ENCODE assay signal across 9 mouse cellular contexts in genomic region chr11:60076790-60077189, GRCm38 (mm10). TPM values are rescaled to one million over a fixed set of nuclear protein-coding genes. Genes with fewer than 3 reads are reported as not detected.
A peak's percentile ranks its signal among the peaks of the same experiment; 100 is the strongest.
DNase-seq lines count a peak whose midpoint lies in the region; ATAC-seq lines count a peak whose summit lies in the region.
"Had no signal": no experiment of that assay in that cellular context is flagged by ENCODE, and none has a peak within 500 bp of the region (broad histone marks: within the 10 kb centered on the region; RNA-seq: fewer than 3 reads in every experiment).

No protein-coding gene starts in this region.

- ATAC-seq in hindbrain, embryonic 13.5 days (ENCODE audit: low FRiP score): no peak

- no peaks in the 10 kb centered on the region for H3K36me3 ChIP-seq in hindbrain, embryonic 10.5 days
- H3K36me3 ChIP-seq in hindbrain, embryonic 13.5 days: no peaks in the 10 kb centered on the region

- no peak overlapping the region for H3K27ac ChIP-seq in hindbrain, embryonic 10.5 days
- no peak overlapping the region for H3K27ac ChIP-seq in hindbrain, embryonic 13.5 days

- 15% methylated on average over 4 of the region's 4 CpGs for WGBS in hindbrain, embryonic 10.5 days
- WGBS in hindbrain, embryonic 13.5 days: 11% methylated on average over 4 of the region's 4 CpGs

- no peak overlapping the region for H3K4me2 ChIP-seq in hindbrain, embryonic 13.5 days

- H3K9me3 ChIP-seq in hindbrain, embryonic 10.5 days: no peaks in the 10 kb centered on the region
- H3K9me3 ChIP-seq in hindbrain, embryonic 13.5 days: no peaks in the 10 kb centered on the region

- no peak overlapping the region for H3K9ac ChIP-seq in hindbrain, embryonic 13.5 days

- no peaks in the 10 kb centered on the region for H3K27me3 ChIP-seq in hindbrain, embryonic 10.5 days (ENCODE audit: insufficient read depth, poor library complexity, severe bottlenecking)
- no peaks in the 10 kb centered on the region for H3K27me3 ChIP-seq in hindbrain, embryonic 13.5 days

- H3K4me1 ChIP-seq in hindbrain, embryonic 10.5 days (replicated peaks): no peaks in the 10 kb centered on the region
- 0 out of 2 replicates have a peak, but pooled peaks cover 4% of the 10 kb centered on the region for H3K4me1 ChIP-seq in hindbrain, embryonic 13.5 days (replicated peaks)

- peak; percentile 56 for DNase-seq in hindbrain, embryonic 10.5 days (ENCODE audit: low spot score)
- peak; percentile 85 for DNase-seq in ES-CJ7 (ENCODE audit: low read depth, low spot score)
- DNase-seq in c-Kit-positive CD71-positive TER-119-positive erythroid progenitor cells, embryonic 14.5 days (ENCODE audit: low spot score): peak; percentile 76
- DNase-seq in frontal cortex, postnatal 25 days (ENCODE audit: low spot score in 2 of 2): peak; percentile 32 to 67
- peak; percentile 86 for DNase-seq in layer of hippocampus, adult 11-12 months (ENCODE audit: low spot score)
- DNase-seq in lung, postnatal 14 days: peak; percentile 85
- DNase-seq in spleen, adult 12 weeks (ENCODE audit: low spot score): peak; percentile 31

- H3K4me3 ChIP-seq in hindbrain, embryonic 10.5 days: no peak overlapping the region
- no peak overlapping the region for H3K4me3 ChIP-seq in hindbrain, embryonic 13.5 days
- H3K4me3 ChIP-seq: megakaryocyte, embryonic 14.5 days had no signal

RNA-seq across cellular contexts. Expression of gene Rai1, which starts 28.0 kb away (rescaled TPM):
- polyA plus RNA-seq in hindbrain, embryonic 10.5 days (2016; fragmentation: Nextera tagmentation; extraction: Ambion mirVana): 25.3 and 31.0 TPM in 2 replicates
- 32.6 and 32.7 TPM in 2 replicates for polyA plus RNA-seq in hindbrain, embryonic 13.5 days (2015; fragmentation: Nextera tagmentation; extraction: Ambion mirVana)

RNA-seq across cellular contexts. Expression of gene Pemt, which starts 30.5 kb away (rescaled TPM):
- polyA plus RNA-seq in hindbrain, embryonic 10.5 days (2016; fragmentation: Nextera tagmentation; extraction: Ambion mirVana): 8.3 and 9.2 TPM in 2 replicates
- polyA plus RNA-seq in hindbrain, embryonic 13.5 days (2015; fragmentation: Nextera tagmentation; extraction: Ambion mirVana): 7.4 and 9.1 TPM in 2 replicates

Comparison
In these comparisons a context has a peak if more than half of its experiments do, and no peak if none do; other contexts are left out.
1. DNase-seq: peak in every context shown above with its lines; median percentile 86 in layer of hippocampus, adult 11-12 months; 85 in ES-CJ7; 85 in lung, postnatal 14 days; 76 in c-Kit-positive CD71-positive TER-119-positive erythroid progenitor cells, embryonic 14.5 days; 56 in hindbrain, embryonic 10.5 days; 50 in frontal cortex, postnatal 25 days; 31 in spleen, adult 12 weeks.